Mouse (Mus musculus) right cerebral cortex, postnatal 36 days (tissue): ENCODE measurements at regions not wholly inside any gene's neighbourhood (a gene's known extent, or its start where the extent isn't known, plus 50 kb on each side); places are given as distances from the start of the nearest gene placed in this dataset.
"Not testable (repeated sequence)": the region's sequence is repeated elsewhere in the genome, so short reads cannot be mapped to it uniquely, and the experiment has no call there.

Experiments
- DNase-seq, 2 experiments: peaks; one replicate each; pipeline ENCODE4 v3.0.0; 2022; ENCODE audit warnings: low spot score in 2 of 2, mixed read lengths in 1 of 2

DNA sequence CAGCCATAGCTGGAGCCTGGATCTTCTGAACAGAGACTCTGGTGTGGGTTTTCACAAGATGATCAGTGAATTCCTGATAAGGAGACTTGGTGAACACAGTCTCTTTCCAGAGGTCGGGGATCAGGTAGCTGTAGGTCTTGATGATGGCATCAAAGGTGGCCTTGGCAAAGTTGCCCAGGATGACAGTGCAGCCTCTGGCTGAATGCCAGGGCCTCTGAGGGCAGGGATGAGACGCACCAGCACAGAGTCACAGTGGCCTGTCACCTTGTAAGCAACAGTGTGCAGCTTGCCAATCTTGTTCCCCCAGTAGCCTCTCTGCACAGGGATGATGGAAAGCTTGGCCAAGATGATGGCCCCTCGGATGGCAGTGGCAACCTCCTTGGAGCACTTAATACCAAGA lies 95.9 kb upstream of the Ipo5 start:
- DNase-seq, result not testable (repeated sequence)

DNA sequence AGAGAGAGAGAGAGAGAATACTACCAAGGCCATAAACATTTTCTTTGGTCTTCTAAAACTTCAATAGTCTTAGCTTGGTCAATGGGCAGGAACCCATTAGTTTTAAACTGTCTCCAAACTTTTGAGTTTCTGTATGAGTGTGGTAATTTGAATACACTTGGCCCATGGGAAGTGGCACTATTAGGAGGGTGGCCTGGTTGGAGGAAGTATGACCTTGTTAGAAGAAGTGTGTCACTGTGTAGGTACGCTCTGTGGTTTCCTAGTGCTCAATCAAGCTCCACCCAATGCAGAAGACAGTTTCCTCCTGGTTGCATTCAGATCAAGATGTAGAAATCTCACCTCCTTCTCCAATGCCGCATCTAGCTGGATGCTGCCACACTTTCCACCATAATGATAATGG lies 94.5 kb upstream of the Ipo5 start:
- DNase-seq, result no peak

DNA sequence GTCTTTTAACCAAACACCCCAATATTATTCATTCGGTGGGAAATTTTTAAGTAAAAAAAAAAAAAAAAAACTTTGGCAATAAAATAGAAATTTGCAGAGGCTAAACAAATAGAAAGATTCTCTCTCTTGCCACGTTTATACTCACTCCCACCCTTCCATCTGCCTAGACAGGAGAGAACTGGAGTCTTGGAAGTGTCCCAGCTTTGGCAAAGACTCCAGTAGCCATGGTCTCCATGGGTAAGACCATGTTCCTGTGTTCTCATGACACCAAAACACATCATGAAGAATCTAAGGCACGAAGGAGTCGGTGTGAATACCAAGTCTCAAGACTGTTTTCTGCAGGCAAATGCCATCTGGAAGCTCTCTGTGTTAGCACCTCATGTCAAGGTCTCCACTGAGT lies 84.8 kb upstream of the Ipo5 start:
- no peak for DNase-seq

DNA sequence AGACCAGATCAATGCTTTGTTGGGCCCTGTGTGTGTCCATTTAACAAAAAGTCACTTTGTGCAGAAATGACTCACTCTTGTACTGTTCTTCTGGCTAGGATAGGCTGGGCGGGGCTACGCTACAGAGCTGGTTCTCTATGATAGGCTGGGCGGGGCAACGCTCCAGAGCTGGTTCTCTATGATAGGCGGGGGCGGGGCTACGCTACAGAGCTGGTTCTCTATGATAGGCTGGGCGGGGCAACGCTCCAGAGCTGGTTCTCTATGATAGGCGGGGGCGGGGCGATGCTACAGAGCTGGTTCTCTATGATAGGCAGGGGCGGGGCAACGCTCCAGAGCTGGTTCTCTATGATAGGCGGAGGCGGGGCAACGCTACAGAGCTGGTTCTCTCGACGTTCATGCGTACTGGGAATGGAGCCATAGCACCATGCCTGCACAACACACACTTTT lies 80.6 kb upstream of the Ipo5 start:
- peak in 1 of 2 experiments; percentile 50 for DNase-seq

DNA sequence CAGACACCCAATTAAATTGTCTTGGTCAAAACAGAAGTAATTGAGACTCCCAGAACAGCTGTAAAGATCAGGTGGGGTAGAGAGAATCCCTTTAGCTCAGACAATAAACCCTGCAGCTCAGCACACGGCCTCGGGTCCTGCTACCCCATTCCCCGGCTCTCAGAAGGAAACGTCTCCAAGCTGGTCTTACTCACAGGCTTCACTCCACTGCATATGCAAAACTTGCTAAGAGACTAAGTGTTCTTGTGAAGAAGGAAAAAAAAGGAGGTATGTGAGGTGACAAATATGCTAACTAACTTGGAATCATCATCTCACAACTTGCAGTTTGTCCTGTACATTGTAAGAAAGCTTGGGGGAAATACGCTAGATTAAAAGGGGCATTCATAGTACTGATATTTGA lies 79.6 kb upstream of the Ipo5 start:
- DNase-seq, result no peak

DNA sequence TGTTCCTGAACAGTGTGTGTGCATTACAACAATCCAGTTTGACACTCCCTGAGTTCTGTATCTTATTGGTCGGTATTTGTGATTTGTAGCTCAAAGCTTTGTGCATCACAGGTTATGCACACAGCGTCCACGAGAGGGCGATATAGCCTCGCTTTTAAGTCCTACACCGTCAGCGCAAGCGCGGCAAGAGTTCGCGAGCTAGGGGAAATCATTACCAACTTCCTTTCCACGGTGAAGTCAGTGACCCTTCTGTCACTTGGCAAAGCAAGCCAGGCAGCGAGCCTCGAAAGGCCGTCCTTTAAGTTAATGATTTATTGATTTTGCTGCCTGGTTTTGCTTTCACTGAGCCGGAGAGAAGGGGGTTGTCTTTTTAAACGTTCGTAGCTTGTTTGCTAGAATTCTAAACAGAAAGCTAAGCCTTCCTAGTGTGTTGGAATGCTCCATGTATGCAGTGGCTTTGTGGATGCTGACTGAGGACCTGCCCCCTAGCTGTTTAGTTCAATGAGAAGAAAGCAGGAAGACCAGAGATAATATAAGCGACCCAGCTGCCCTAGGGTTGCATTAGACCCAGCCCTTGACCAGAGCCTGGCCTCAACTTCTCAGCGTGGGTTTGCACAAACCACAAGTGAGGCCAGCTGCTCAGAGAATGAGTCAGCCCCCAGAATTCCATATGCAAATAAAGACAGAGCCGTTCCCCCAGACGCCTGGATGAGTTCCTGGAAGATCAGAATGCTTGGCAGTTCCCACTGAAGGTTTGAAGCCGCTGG lies 79.0 kb upstream of the Ipo5 start:
- peak; percentile 86 for DNase-seq

DNA sequence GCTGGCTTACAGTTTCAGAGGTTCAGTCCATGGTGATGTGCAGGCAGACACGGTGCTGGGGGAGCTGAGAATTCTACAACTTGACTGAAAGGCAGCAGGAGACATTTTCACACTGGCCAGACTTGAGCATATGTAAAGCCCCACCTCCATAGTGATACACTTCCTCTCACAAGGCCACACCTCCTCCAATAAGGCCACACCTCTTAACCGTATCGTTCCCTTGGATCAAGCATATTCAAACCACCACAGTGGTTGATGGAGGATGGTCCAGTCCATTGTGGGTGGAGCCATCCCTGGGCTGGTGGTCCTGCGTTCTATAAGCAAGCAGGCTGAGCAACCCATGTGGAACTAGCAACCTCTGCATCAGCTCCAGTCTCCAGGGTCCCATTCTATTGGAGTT lies 76.2 kb upstream of the Ipo5 start:
- DNase-seq, result no peak

DNA sequence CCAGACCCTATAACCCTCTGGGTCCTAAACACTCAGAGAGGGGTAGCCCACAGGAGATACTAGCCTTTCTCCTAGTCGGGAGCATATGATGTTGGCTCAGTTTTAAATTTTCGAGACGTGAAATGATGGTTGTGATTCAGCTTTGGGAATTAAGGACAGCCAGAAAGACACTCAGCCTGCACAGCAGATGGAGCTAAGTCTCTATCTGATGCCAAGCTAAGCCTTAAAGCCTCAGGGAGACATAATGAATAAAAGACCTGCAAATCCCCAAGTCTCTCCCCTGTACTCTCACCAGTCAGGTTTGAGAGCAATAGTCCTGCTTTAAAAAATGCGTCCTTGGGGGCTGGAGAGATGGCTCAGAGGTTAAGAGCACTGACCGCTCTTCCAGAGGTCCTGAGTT lies 75.3 kb upstream of the Ipo5 start:
- no peak for DNase-seq

DNA sequence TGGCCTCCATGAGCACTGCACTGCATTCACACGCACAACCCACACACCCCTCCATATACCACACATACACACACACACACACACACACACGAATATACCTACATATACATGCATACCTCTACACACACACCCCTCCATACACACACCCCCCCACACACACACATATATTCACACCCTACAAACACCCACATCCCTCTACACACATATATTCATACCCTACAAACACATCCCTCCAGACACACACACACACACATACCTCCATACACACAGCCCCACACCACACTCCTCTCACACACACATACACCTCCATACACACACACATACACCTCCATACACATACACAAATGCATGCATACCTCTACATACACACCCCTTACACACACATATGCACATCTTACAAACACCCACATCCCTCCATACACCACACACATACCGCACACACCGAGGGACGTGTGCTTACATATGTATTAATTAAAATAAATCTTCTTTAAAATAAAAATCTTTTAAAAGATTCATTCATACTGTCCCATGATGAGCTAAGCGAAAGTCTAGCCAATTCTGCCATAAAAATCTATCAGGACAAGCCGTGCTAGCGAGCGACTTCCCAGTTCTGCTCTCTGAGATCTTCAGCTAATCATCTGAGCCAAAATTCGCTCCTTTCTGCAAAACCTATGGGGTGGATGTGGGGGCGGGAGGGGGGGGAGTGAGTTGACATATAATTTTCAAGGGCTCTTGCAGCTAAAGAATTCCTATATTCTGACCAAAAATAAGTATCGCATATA lies 74.3 kb upstream of the Ipo5 start:
- no peak for DNase-seq

DNA sequence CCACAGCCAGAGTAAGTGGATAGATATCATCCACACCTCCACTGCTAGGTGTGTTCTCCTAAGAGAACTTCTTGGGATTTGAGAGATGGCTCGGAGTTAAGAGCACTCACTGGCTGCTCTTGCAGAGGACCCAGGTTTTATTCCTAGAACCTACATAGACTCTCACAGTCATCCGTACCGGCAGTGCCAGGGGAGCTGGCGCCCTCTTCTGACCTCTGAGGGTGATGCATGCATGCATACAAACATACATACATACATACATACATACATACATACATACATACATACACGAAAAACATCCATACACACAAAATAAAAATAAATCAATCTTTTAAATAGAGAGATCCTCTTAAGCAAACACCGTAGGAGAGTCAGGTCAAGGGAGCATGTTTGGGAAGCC lies 70.1 kb upstream of the Ipo5 start:
- DNase-seq, result no peak

DNA sequence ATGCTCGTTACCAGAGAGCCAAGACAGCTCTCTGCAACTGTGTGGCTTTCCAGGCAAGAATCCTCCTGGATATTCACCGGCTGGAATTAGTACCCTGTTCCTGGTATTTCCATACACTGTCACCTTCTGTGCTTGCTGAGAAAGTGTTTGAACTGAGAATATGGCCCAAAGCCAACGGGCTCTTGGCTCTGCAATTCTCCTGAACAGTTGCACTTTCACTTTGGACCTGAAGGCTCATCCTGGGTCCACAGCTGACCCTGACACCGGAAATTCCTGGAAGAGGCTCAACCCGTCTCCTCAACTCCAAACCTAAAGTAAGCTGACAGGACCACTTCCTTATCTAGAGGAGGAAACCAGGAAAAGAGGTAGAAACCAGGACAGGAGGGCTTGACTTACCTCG lies 69.7 kb upstream of the Ipo5 start:
- DNase-seq, result no peak

DNA sequence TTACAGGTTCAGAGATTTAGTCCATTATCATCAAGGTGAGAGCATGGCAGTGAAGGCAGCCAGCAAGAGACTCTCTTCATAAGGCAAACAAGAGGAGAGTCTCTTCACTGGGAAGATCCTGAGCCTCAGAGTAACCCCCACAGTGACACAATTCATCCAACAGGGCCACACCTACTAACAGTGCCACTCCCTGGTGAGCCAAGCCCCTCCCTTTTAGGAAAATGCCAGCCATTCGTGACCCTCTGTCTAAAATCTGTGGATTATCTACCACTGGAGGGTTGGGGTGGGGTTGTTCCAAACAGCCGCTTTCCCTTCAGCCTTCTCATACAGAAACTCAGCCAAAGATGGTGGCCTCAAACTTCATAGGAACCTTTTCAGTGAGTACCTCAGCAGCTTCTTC lies 65.9 kb upstream of the Ipo5 start:
- DNase-seq, result no peak

DNA sequence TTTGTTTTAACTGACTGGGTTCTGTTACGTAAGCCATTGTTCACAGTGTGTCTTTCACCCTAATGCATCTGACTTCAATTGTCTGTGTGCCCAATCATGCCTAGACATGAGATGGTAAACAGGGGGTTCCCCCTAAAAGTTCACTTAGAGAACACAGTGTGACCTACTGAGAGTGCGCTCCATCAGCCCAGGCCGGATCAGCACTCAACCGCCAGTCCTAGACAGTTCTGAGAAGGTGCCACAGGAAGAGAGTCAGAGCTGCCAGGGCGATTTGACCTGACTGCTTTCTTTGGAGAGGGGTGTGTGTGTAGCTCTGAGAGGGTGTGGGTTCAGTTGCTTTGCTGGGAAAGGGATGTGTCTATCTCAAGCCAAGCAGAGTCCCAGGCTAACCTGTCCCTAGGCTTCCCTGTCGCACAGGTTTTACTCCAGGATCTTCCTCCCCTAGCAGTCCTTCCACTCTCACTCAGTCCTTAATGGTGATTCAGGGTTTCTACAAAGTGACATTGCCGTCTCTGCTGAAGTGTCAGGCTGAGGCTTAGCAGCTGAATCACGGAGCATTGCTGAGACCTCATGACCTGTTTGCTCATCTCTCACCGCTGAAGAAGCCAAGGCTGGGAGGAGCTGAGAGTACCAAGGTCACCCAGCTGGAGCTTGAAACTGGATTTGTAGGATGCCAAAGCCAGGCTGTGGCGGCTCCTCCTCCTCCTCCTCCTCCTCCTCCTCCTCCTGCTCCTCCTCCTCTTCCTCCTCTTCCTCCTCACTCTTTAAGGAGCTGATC lies 64.8 kb upstream of the Ipo5 start:
- no peak for DNase-seq

DNA sequence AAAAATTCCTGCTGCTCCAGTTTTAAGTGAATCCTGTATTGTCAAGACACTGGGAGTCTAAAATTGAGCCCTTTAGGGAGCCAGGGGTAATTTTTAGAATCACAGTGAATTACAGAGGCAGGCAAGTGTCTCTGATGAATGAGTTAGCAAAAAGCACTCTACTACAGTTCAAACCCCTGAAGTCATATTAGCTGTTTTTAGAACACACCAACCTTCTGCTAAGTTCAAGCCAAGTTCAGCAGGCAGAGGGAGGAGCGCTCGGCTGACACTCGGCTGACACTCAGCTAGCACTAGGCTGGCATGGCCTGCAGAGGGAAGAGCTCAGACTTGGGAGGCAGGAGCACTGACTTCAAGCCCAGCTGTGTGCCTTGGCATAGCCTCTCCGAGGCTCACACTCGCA lies 64.0 kb upstream of the Ipo5 start:
- DNase-seq, result no peak

DNA sequence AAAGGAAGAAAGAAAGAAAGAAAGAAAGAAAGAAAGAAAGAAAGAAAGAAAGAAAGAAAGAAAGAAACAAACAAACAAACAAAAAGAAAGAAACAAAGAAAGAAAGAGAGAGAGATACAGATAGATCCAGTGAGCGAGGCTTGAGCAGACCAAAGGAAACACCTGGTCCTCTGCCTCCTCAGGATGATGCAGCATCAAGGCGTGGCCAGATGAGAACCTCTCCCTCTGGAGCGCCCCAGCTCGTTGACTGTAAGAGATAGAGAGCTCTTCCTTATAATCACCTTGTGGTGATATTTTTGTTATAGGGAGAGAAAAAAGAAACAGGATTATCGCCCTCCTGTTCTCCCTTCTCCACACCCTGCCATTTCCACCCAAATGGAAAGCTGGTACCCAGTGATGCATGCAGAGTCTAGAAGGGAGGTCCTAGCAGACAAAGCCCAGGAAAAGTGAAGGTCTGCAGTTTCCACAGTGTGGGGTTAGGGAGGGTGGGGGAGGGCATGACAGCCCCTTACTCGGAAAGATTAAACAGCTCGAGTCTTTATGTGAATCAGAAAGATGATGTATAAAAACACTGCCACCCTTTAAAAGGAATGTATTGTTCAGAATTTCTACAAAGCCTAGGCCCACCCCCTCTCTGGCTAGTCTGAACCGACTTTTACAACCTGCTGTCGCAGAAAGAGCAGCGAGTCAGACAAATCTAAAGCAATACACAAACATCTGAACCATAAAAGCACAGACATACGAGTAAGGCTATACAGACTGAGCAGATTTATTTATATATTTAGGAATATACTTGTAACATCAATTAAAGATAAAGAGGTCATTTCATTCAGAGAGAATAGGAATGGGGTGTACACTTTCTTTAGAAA lies 62.7 kb upstream of the Ipo5 start:
- DNase-seq, result no peak

DNA sequence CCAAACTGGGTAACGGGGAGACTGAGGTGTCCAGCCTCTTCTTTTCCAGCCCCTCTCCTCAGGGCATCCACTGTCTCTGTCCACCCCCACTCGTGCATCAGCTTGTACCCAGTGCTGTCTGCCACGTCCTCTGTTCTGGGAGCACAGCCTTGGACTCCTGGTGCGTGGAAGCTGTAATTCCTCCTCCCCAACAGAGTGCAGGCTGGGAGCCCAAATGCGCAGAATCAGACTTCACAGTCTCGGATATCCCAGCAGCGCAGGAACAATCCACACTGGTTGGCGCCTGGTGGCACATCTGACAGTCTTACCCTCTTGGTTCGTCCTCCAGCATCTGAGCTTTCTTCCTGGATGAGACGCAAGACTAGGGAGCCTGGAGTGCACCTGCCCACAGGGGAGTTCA lies 61.9 kb upstream of the Ipo5 start:
- no peak for DNase-seq

DNA sequence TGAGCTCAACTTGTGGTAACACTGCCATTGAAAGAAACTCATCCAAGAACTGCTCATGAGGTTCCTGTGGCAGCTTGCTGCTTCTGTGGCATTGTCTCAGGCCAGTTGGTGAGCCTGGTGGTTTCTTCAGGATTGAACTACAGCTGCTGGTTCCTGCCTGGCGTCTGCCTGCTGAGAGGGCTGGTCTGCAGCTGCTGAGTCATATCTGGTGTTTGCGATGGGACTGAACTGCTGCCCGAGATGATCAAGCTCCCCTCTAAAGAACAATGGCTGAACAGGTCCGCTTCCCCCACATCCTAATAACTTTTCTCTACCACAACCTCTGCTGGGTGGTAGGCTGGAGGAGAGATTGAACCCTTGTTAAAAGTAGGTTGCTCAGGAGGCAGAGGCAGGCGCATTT lies 57.4 kb upstream of the Ipo5 start:
- DNase-seq, result no peak

DNA sequence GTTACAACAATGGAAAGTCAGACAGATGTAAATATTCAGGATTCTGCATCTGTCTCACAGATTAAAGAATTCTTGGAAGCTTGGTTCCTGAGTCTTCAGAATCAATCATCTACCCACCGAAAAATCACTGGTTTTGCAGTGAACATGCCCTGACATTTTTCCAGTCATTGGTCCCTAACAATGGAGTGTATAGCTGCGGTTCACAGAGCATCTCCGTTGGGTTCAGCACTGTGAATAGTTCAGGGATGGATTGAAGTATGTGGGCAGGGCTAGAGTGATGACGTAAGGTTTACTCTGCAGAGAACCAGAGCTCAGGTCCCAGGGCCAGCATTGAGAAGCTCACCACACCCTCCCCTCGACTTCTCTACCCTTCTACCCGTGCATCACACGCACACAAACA lies 56.5 kb upstream of the Ipo5 start:
- DNase-seq, result no peak

DNA sequence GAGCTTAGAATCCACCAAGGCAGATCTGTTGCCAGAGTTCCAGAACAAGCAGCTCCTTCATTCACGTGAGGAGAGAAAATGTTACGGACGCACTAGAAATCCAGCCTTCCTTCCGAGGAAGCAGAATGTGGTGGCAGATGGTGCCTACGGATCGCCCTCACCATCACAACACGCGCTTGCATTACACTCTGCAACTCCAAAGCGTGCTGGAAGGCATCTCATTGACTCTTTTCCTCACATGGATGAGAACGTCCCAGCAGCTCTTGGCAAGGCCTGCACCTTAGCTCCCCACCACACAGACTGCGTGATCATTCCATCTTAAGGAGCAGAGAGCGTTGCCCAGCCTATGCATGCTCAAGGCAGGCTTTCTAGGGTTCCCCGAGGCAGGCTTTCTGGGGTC lies 55.8 kb upstream of the Ipo5 start:
- peak; percentile 56 to 69 for DNase-seq
